ENCODE assay signal across 28 mouse cellular contexts in genomic region chr1:193132385-193132784, GRCm38 (mm10). TPM values are rescaled to one million over a fixed set of nuclear protein-coding genes. Genes with fewer than 3 reads are reported as not detected.
"Had no signal": no experiment of that assay in that cellular context is flagged by ENCODE, and none has a peak within 500 bp of the region (broad histone marks: within the 10 kb centered on the region; RNA-seq: fewer than 3 reads in every experiment).

No protein-coding gene starts in this region.

- H3K27ac ChIP-seq: embryonic facial prominence, embryonic 10.5 days; embryonic facial prominence, embryonic 12.5 days; embryonic facial prominence, embryonic 13.5 days; embryonic facial prominence, embryonic 15.5 days; forebrain, embryonic 10.5 days; forebrain, embryonic 12.5 days; forebrain, embryonic 13.5 days; forebrain, embryonic 15.5 days; gastrocnemius, adult 2 months; heart, adult 2 months had no signal

- H3K9me3 ChIP-seq: embryonic facial prominence, embryonic 10.5 days; embryonic facial prominence, embryonic 12.5 days; embryonic facial prominence, embryonic 13.5 days; embryonic facial prominence, embryonic 15.5 days; forebrain, embryonic 10.5 days; forebrain, embryonic 12.5 days; forebrain, embryonic 13.5 days; forebrain, embryonic 15.5 days had no signal

- H3K9ac ChIP-seq: embryonic facial prominence, embryonic 12.5 days; embryonic facial prominence, embryonic 13.5 days; embryonic facial prominence, embryonic 15.5 days; forebrain, embryonic 12.5 days; forebrain, embryonic 13.5 days; forebrain, embryonic 15.5 days; forebrain, postnatal 0 days had no signal

- ATAC-seq: forebrain, embryonic 13.5 days; forebrain, embryonic 14.5 days; forebrain, embryonic 15.5 days; forebrain, embryonic 16.5 days; forebrain, postnatal 0 days had no signal

- DNase-seq: cerebellum, adult 8-10 months; cerebellum, adult 9-10 months; cerebellum, adult 9-11 months; cerebellum, postnatal 10 days; cerebellum, postnatal 14 days; cerebellum, postnatal 25 days; cerebellum, postnatal 36 days; embryo, embryonic 11 days; forebrain, postnatal 0 days; gastrocnemius, adult 2 months; gastrocnemius, postnatal 10 days; gastrocnemius, postnatal 14 days; gastrocnemius, postnatal 25 days; heart, adult 11 months; heart, adult 18-20 months; heart, adult 2 months had no signal

- H3K4me3 ChIP-seq: embryonic facial prominence, embryonic 10.5 days; embryonic facial prominence, embryonic 12.5 days; embryonic facial prominence, embryonic 13.5 days; embryonic facial prominence, embryonic 15.5 days; erythroblast, embryonic 14.5 days; forebrain, embryonic 10.5 days; forebrain, embryonic 12.5 days; forebrain, embryonic 13.5 days; forebrain, embryonic 15.5 days; gastrocnemius, adult 2 months; heart, adult 2 months had no signal

- H3K27me3 ChIP-seq: embryonic facial prominence, embryonic 12.5 days; embryonic facial prominence, embryonic 13.5 days; embryonic facial prominence, embryonic 15.5 days; forebrain, embryonic 12.5 days; forebrain, embryonic 15.5 days had no signal

- H3K4me2 ChIP-seq: embryonic facial prominence, embryonic 12.5 days; embryonic facial prominence, embryonic 13.5 days; embryonic facial prominence, embryonic 15.5 days; forebrain, embryonic 12.5 days; forebrain, embryonic 13.5 days; forebrain, embryonic 15.5 days had no signal

RNA-seq across cellular contexts. Expression of gene Irf6, which starts 20.5 kb away (rescaled TPM):
- total RNA-seq: granulocyte monocyte progenitor cell, adult 5-6 weeks had no signal
- polyA plus RNA-seq: erythroblast, embryonic 14.5 days had no signal

RNA-seq across cellular contexts. Expression of gene A130010J15Rik, which starts 35.5 kb away (rescaled TPM):
- polyA plus RNA-seq: erythroblast, embryonic 14.5 days had no signal
